Mouse (Mus musculus) Muller cell, postnatal 12 days (primary cell): Measurements from ENCODE around the gene Wfikkn1.
A peak's percentile ranks its signal among the peaks of the same experiment; 100 is the strongest.

Source experiments
- DNase-seq: peaks from one replicate; pipeline ENCODE4 v3.0.0-alpha.2; 2015; ENCODE audit errors: inconsistent ontology term

The Wfikkn1 gene

GRCm38 (mm10) chr17:25868601-25869191, 12.0 kb downstream of the Wfikkn1 start, which contains the start of gene Mcrip2:
Mcrip2 (minus strand) TSS chr17:25868764.
- peak; percentile 83 for DNase-seq

GRCm38 (mm10) chr17:25867836-25868600, 12.6 kb downstream of the Wfikkn1 start:
- peak; percentile 60 for DNase-seq

- DNase-seq, result no peak
These were observed 13.2 kb downstream of the Wfikkn1 start for GRCm38 (mm10) chr17:25867509-25867835.

- DNase-seq, result no peak
These were observed 14.5 kb downstream of the Wfikkn1 start for GRCm38 (mm10) chr17:25866172-25866571.

- no peak for DNase-seq
These were observed 15.4 kb downstream of the Wfikkn1 start for GRCm38 (mm10) chr17:25865288-25865687.

GRCm38 (mm10) chr17:25864311-25864710, 16.3 kb downstream of the Wfikkn1 start:
- DNase-seq, result no peak

- no peak for DNase-seq
These were observed 17.0 kb downstream of the Wfikkn1 start for GRCm38 (mm10) chr17:25863681-25864080.

- no peak for DNase-seq
These were observed 18.7 kb downstream of the Wfikkn1 start for GRCm38 (mm10) chr17:25861704-25862612.

- peak; percentile 85 for DNase-seq
These were observed 19.6 kb downstream of the Wfikkn1 start, which contains the start of gene Wdr90 for GRCm38 (mm10) chr17:25860832-25861703. Wdr90 (minus strand) TSS chr17:25861501.

GRCm38 (mm10) chr17:25860229-25860628, 20.4 kb downstream of the Wfikkn1 start:
- no peak for DNase-seq

GRCm38 (mm10) chr17:25844396-25844901, 36.2 kb downstream of the Wfikkn1 start, which contains the start of gene Rhot2:
Rhot2 (minus strand) TSS chr17:25844851.
- DNase-seq, result peak; percentile 96

GRCm38 (mm10) chr17:25843636-25844395, 36.8 kb downstream of the Wfikkn1 start:
- no peak for DNase-seq

- no peak for DNase-seq
These were observed 37.5 kb downstream of the Wfikkn1 start for GRCm38 (mm10) chr17:25843122-25843521.

- no peak for DNase-seq
These were observed 38.1 kb downstream of the Wfikkn1 start for GRCm38 (mm10) chr17:25842509-25842908.

- no peak for DNase-seq
These were observed 39.4 kb downstream of the Wfikkn1 start, which contains the start of gene Gm20683 for GRCm38 (mm10) chr17:25841117-25841880. Gm20683 (minus strand) TSS chr17:25841763.

GRCm38 (mm10) chr17:25840519-25840918, 40.1 kb downstream of the Wfikkn1 start:
- no peak for DNase-seq

GRCm38 (mm10) chr17:25839455-25840235, 41.0 kb downstream of the Wfikkn1 start:
- no peak for DNase-seq

GRCm38 (mm10) chr17:25838904-25839303, 41.8 kb downstream of the Wfikkn1 start:
- no peak for DNase-seq
